Mouse (Mus musculus) cerebellum, postnatal 4 days (tissue): ENCODE measurements around the gene Ackr1.

ENCODE experiments used
- DNase-seq, 2 experiments: peaks; one replicate each; pipeline ENCODE4 v3.0.0; 2022; ENCODE audit warnings: low spot score in 2 of 2, mixed read lengths in 1 of 2

The Ackr1 gene

GRCm38 (mm10) chr1:173333312-173334253, at the start of gene Ackr1:
Gene Ackr1, minus strand, starts transcription at chr1:173333750.
- DNase-seq, result no peak

- no peak for DNase-seq
Measured at GRCm38 (mm10) chr1:173381436-173381835, 47.9 kb upstream of the Ackr1 start.

GRCm38 (mm10) chr1:173377380-173378112, 44.0 kb upstream of the Ackr1 start:
- DNase-seq, result peak; percentile 83 to 87

DNA sequence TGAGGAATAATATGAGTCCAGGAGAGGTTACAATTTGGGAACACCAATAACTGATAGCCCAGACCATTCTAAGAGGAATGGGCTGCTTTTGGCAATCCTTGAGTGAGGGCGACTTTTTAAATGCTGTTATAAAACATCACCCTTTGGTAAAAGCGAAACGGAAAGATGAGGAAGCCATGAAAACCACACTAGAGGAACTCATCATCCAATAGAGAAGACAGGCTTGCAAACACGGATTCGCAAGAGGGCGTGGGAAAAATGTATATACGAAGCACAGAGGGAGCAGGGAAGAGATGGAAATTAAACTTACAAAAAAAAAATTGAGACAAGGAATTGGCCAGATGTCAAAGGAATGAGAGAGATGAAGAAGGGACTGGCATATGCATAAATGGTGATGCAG, 40.5 kb upstream of the Ackr1 start:
- DNase-seq, result no peak

- no peak for DNase-seq
Measured at GRCm38 (mm10) chr1:173371586-173371985, 38.0 kb upstream of the Ackr1 start.

GRCm38 (mm10) chr1:173370456-173370855, 36.9 kb upstream of the Ackr1 start:
- DNase-seq, result no peak

GRCm38 (mm10) chr1:173369611-173370010, 36.1 kb upstream of the Ackr1 start:
- DNase-seq, result no peak

GRCm38 (mm10) chr1:173367356-173368046, 34.0 kb upstream of the Ackr1 start, which contains the start of gene Cadm3:
Gene Cadm3, minus strand, starts transcription at chr1:173367695.
- peak; percentile 73 to 85 for DNase-seq

- DNase-seq, result no peak
Measured at GRCm38 (mm10) chr1:173366701-173367355, 33.3 kb upstream of the Ackr1 start.

GRCm38 (mm10) chr1:173365970-173366409, 32.4 kb upstream of the Ackr1 start:
- DNase-seq, result peak in 1 of 2 experiments; percentile 33

- DNase-seq, result peak in 1 of 2 experiments; percentile 64
Measured at GRCm38 (mm10) chr1:173364125-173364800, 30.7 kb upstream of the Ackr1 start.

DNA sequence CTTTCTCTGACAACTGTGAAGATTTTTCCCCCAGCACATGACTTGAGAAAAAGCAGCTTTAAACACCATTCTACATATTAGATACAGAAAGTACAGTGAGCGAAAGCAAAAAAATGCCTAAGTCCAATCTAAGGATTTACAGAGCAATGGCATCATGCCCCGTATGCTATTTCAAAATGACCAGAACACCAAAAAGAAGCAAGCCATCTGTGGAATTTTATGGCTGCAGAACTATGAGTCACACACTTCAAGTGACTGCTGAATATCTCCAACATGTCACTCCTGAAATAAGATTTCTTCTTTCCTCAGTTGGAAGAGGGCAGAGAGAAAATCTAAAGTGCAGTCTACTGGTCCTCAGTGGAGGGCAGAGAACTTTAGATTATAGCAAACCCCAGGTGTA, 29.9 kb upstream of the Ackr1 start:
- no peak for DNase-seq

GRCm38 (mm10) chr1:173361651-173362050, 28.1 kb upstream of the Ackr1 start:
- DNase-seq, result no peak

DNA sequence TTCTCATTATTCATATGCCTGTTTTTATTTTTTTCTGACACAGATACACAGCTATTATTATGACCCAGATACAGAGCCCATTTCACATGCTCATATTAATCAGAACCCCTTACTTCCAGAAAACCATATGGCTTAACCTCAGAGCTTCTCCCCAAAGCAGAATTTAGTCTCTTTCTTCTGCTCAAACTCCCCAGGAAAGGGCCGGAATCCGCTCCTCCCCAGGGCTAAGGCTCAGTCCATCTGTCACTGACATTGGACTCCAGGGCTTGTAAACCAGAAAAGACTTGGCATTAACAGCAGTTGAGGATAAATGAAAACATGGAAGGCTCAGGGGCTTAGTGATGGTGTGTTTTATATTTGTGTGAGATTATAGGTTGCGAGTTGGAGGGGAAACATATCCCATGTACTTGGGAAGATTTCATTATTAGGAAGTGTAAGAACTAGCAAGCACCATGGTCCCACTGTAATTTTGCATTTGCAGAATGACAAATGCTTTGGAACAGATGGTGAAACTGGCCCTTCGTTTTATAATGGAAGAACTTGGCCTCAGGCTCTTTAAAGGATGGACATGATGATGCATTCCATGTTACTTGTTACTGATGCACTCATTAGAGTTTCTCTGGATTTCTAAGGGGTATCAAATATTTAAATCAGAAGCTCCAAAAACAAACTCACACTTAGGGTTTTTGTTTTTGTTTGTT, 26.2 kb upstream of the Ackr1 start:
- DNase-seq, result peak in 1 of 2 experiments; percentile 45

GRCm38 (mm10) chr1:173357799-173358198, 24.2 kb upstream of the Ackr1 start:
- no peak for DNase-seq

GRCm38 (mm10) chr1:173356699-173357098, 23.1 kb upstream of the Ackr1 start:
- DNase-seq, result no peak

DNA sequence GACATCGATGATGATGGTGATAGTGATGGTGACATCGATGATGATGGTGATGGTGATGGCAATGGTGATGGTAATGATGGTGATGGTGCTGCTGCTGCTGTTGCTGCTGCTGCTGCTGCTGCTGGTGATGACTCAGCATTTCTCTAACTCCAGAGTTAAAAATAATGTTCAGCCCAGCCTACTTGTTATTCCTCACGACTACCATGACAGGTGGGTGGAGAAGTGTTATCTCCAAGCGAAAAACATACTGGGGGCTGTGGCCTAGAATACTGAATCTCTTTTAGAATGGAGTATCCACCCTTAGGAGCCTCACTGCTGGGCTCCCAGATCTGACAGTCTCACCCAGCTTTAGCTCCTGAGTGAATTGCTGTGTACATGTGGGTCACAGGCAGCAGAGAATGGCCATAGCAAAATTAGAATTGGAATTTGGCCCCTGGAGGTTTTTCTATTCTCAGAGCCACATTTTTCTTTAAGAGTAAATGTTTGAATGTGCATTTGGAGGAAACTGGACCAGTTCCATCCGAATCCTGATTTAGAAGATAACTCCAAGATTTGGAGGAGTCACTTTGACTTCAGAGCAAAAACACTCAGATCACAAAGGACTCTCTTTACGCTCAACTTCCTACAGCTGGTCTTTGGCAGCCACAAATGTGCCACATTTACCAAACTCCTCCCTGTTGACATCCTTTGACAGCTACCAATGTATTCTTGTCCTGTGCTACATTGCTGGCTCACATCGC, 21.7 kb upstream of the Ackr1 start:
- no peak for DNase-seq

DNA sequence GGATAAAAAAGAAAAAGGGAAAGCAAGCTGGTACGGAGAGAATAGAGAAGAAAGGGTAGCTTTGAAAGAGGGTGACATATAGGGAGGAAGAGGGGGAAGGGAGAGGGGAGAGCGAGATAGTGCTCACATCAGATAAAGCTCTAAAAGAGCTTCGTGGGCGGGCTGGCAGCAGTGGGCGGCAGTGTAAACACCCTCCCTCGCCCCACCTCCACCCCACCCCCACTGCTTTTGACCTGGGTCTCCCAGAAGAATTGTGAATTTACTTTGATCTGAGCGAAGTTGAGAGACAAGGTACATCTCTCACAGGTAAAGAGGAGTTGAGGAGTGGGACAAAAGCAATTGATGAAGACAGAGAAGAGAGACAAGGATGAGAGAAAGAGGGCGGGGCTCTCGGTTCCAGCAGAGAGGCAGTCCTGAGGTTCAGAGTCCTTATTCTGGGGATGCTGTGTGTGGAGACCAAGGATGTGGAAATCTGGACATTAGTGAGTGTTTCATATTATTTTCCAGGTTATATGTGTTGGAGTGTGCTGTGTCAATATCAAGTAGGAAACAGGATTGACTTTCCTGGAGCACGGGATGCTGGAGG, 16.9 kb upstream of the Ackr1 start, which contains the start of gene Aim2:
Gene Aim2, plus strand, starts transcription at position 508 of the 586 bp plus-strand sequence.
- DNase-seq, result no peak

GRCm38 (mm10) chr1:173349946-173350345, 16.4 kb upstream of the Ackr1 start:
- DNase-seq, result peak in 1 of 2 experiments; percentile 52
